Mouse (Mus musculus) erythroblast, embryonic 14.5 days (primary cell): ENCODE data around the gene Rpia. TPM values are rescaled to one million over a fixed set of nuclear protein-coding genes. Genes with fewer than 3 reads are reported as not detected.

Experiments
- H3K27me3 ChIP-seq: 2 replicates; pipeline ENCODE4 v1.6.1; 2012; ENCODE audit warnings: inconsistent platforms; ENCODE audit not compliant: control insufficient read depth
- H3K36me3 ChIP-seq: 2 replicates; pipeline ENCODE4 v1.6.1; 2012; ENCODE audit warnings: mild to moderate bottlenecking, inconsistent platforms; ENCODE audit not compliant: control insufficient read depth
- H3K4me1 ChIP-seq: 2 replicates; pipeline ENCODE4 v1.6.1; 2012; ENCODE audit warnings: inconsistent platforms; ENCODE audit not compliant: control insufficient read depth
- H3K4me3 ChIP-seq: replicated peaks from 2 replicates; pipeline ENCODE3; 2012; ENCODE audit warnings: moderate library complexity, mild to moderate bottlenecking, inconsistent platforms
- H3K9me3 ChIP-seq: 2 replicates; pipeline ENCODE4 v1.6.1; 2012; ENCODE audit warnings: low read length, inconsistent platforms, mixed read lengths; ENCODE audit not compliant: control insufficient read depth
- GATA1 ChIP-seq: IDR thresholded peaks from 2 replicates; pipeline ENCODE4 v1.6.1; 2012; ENCODE audit warnings: low read length, inconsistent platforms, mixed read lengths
- TAL1 ChIP-seq: IDR thresholded peaks from 3 replicates; pipeline ENCODE4 v1.6.1; 2012; ENCODE audit warnings: low read length, inconsistent platforms, mixed read lengths
- polyA plus RNA-seq: library from polyadenylated mRNA; stranded (reverse); fragments of >175 nt; gene quantifications from 2 replicates; pipeline ENCODE4 v1.2.3, GENCODE M21; 2012

Gene Rpia
- polyA plus RNA-seq, 1 experiment = 1.7 TPM

- TF ChIP-seq TAL1 (no peak), GATA1 (no peak)
- no peaks in the 10 kb centered on the region for H3K9me3 ChIP-seq
- H3K4me1 ChIP-seq = peaks cover 34% of the 10 kb centered on the region
- no peaks in the 10 kb centered on the region; the same call in 1 of the 2 replicates for H3K36me3 ChIP-seq
- H3K27me3 ChIP-seq = no peaks in the 10 kb centered on the region
- no peak overlapping the region for H3K4me3 ChIP-seq
These were observed 49.2 kb downstream of the Rpia start for GRCm38 (mm10) chr6:70742833-70743232.

- Histone ChIP-seq H3K27me3 (no peaks in the 10 kb centered on the region), H3K9me3 (no peaks in the 10 kb centered on the region), H3K4me1 (peaks cover 40% of the 10 kb centered on the region), H3K36me3 (no peaks in the 10 kb centered on the region; the same call in 1 of the 2 replicates), H3K4me3 (no peak overlapping the region)
- TF ChIP-seq TAL1 = no peak
- no peak for TF ChIP-seq GATA1
These were observed 51.5 kb downstream of the Rpia start for GRCm38 (mm10) chr6:70740535-70740934.

GRCm38 (mm10) chr6:70739456-70739855 lies 52.6 kb downstream of the Rpia start:
- TF ChIP-seq GATA1 (no peak), TAL1 (no peak)
- Histone ChIP-seq H3K4me1 (peaks cover 39% of the 10 kb centered on the region), H3K4me3 (no peak overlapping the region), H3K9me3 (no peaks in the 10 kb centered on the region), H3K36me3 (no peaks in the 10 kb centered on the region; the same call in 1 of the 2 replicates), H3K27me3 (no peaks in the 10 kb centered on the region)

- Histone ChIP-seq H3K27me3 (no peaks in the 10 kb centered on the region), H3K9me3 (no peaks in the 10 kb centered on the region), H3K36me3 (no peaks in the 10 kb centered on the region; the same call in 1 of the 2 replicates), H3K4me1 (peaks cover 52% of the 10 kb centered on the region), H3K4me3 (no peak overlapping the region)
- TF ChIP-seq TAL1 (no peak), GATA1 (no peak)
These were observed 56.5 kb downstream of the Rpia start for GRCm38 (mm10) chr6:70735528-70735927.

- Histone ChIP-seq H3K36me3 (peaks cover 6% of the 10 kb centered on the region), H3K27me3 (no peaks in the 10 kb centered on the region), H3K4me1 (peaks cover 78% of the 10 kb centered on the region), H3K4me3 (no peak overlapping the region), H3K9me3 (no peaks in the 10 kb centered on the region)
- TF ChIP-seq GATA1 (peak; percentile 51), TAL1 (peak; percentile 73)
These were observed 61.2 kb downstream of the Rpia start for GRCm38 (mm10) chr6:70730828-70731227.

GRCm38 (mm10) chr6:70729125-70729524 lies 62.9 kb downstream of the Rpia start:
- Histone ChIP-seq H3K4me1 (peaks cover 79% of the 10 kb centered on the region), H3K36me3 (peaks cover 6% of the 10 kb centered on the region), H3K9me3 (no peaks in the 10 kb centered on the region), H3K4me3 (no peak overlapping the region), H3K27me3 (no peaks in the 10 kb centered on the region)
- TF ChIP-seq GATA1 (peak; percentile 91), TAL1 (peak; percentile 88)

- Histone ChIP-seq H3K27me3 (no peaks in the 10 kb centered on the region), H3K36me3 (peaks cover 6% of the 10 kb centered on the region), H3K4me3 (no peak overlapping the region), H3K4me1 (peaks cover 74% of the 10 kb centered on the region), H3K9me3 (no peaks in the 10 kb centered on the region)
- TF ChIP-seq TAL1 = peak; percentile 47
- peak; percentile 40; the same call in 1 of the 2 replicates for TF ChIP-seq GATA1
These were observed 64.8 kb downstream of the Rpia start for GRCm38 (mm10) chr6:70727094-70727721.

GRCm38 (mm10) chr6:70725639-70726038 lies 66.4 kb downstream of the Rpia start:
- Histone ChIP-seq H3K9me3 (no peaks in the 10 kb centered on the region), H3K27me3 (no peaks in the 10 kb centered on the region), H3K4me1 (peaks cover 62% of the 10 kb centered on the region), H3K4me3 (no peak overlapping the region), H3K36me3 (peaks cover 6% of the 10 kb centered on the region)
- TF ChIP-seq GATA1 (no peak), TAL1 (no peak)

GRCm38 (mm10) chr6:70724722-70725121 lies 67.3 kb downstream of the Rpia start:
- Histone ChIP-seq H3K4me3 (no peak overlapping the region), H3K27me3 (no peaks in the 10 kb centered on the region), H3K9me3 (no peaks in the 10 kb centered on the region), H3K4me1 (peaks cover 54% of the 10 kb centered on the region), H3K36me3 (peaks cover 6% of the 10 kb centered on the region)
- TF ChIP-seq TAL1 = no peak
- TF ChIP-seq GATA1 = no peak

GRCm38 (mm10) chr6:70722298-70722697 lies 69.7 kb downstream of the Rpia start:
- Histone ChIP-seq H3K27me3 (no peaks in the 10 kb centered on the region), H3K36me3 (peaks cover 4% of the 10 kb centered on the region; the same call in 1 of the 2 replicates), H3K9me3 (no peaks in the 10 kb centered on the region), H3K4me1 (peaks cover 31% of the 10 kb centered on the region), H3K4me3 (no peak overlapping the region)
- TF ChIP-seq GATA1 = no peak
- TF ChIP-seq TAL1 = no peak
